Mouse (Mus musculus) macrophage (primary cell): ENCODE data around the gene Grasp. TPM values are rescaled to one million over a fixed set of nuclear protein-coding genes. Genes with fewer than 3 reads are reported as not detected.

Experiments
- H3K27ac ChIP-seq: fragments of 350-480 bp; formaldehyde crosslinking; 2 replicates; pipeline ENCODE4 v1.9.0; 2021
- H3K36me3 ChIP-seq: fragments of 350-480 bp; formaldehyde crosslinking; 2 replicates; pipeline ENCODE4 v1.9.0; 2021; ENCODE audit errors: inconsistent target
- H3K4me3 ChIP-seq: fragments of 350-480 bp; formaldehyde crosslinking; 2 replicates; pipeline ENCODE4 v1.9.0; 2021; ENCODE audit errors: inconsistent target
- H3K79me2 ChIP-seq: fragments of 350-480 bp; formaldehyde crosslinking; 2 replicates; pipeline ENCODE4 v1.9.0; 2021; ENCODE audit errors: inconsistent target
- WGBS: methylation state at CpG from one replicate; pipeline ENCODE4 v1.1.7; 2026; ENCODE audit warnings: inconsistent platforms; ENCODE audit not compliant: missing documents; 5-methylcytosine and 5-hydroxymethylcytosine counted together
- polyA plus RNA-seq: library from polyadenylated mRNA; stranded (reverse); fragments of 250-400 nt; gene quantifications from 3 replicates; pipeline ENCODE4 v1.2.4, GENCODE M21; 2018; ENCODE audit warnings: inconsistent platforms

The Grasp gene
- polyA plus RNA-seq, 1 experiment from 2014 or later = 0.26 TPM

DNA sequence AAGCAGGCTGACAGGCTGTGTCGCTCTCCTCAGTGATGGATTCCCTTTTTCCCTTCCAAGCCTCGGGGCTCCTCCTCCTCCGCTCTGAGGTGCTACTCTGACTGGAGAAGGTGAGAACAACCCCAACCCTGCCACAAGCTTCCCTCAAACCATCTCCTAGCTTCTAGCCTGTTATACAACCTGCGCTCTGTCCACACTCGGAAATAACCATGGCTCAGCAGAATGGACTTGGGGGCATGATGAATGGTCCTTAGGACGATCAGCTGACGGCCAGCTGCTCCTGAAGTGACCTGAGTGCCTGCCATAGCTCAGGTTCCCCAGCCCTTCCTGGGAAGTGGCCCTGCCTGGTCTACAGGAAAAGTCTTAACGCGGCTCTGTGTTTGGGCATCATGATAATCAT is 17.9 kb downstream of the Grasp start:
- H3K4me3 ChIP-seq = no peak overlapping the region
- H3K27ac ChIP-seq = no peak overlapping the region
- 87% methylated on average over 9 of the region's 9 CpGs for WGBS
- no peaks in the 10 kb centered on the region for H3K36me3 ChIP-seq
- no peaks in the 10 kb centered on the region for H3K79me2 ChIP-seq

DNA sequence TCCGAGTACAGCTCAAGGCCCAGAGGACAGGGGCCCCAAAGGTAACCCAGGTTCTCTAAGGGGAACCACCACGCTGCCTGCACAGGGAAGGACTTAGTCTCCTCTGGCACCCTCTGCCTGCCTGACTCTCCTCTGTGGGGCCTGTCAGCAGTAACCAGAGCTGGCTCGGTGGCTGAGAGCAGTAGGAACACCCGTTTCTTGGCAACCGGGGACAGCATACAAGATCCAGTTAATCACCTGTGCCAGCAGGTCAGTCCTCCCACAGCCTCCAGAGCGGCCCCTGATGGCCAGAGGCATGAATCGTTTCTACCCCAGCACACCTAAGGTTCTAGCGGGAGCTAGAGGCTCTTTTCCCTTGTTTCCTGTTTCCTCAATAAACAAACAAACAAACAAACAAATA is 18.7 kb downstream of the Grasp start:
- Histone ChIP-seq H3K4me3 (no peak overlapping the region), H3K79me2 (no peaks in the 10 kb centered on the region), H3K36me3 (no peaks in the 10 kb centered on the region), H3K27ac (no peak overlapping the region)
- WGBS = 53% methylated on average over 8 of the region's 8 CpGs

DNA sequence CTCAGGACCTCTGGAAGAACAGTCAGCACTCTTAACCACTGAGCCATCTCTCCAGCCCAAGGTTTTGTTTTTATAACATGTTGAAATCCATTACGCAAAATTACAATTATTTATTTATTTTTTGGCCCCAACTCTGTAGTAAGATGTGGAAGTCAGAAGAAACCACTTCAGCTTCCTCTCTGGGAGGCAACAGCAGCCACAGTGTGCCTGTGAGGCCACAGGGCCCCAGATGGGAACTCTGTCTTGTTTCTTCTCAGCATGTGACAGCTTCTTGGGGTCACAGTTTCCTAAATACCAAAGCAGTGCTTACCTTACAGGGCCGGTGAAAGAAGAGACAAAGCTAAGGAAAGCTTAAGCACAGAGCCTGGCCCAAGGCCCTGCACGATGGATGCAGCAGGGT is 20.0 kb downstream of the Grasp start:
- WGBS = 0% methylated on average over 3 of the region's 3 CpGs
- H3K27ac ChIP-seq = peak overlapping the region; percentile 50

DNA sequence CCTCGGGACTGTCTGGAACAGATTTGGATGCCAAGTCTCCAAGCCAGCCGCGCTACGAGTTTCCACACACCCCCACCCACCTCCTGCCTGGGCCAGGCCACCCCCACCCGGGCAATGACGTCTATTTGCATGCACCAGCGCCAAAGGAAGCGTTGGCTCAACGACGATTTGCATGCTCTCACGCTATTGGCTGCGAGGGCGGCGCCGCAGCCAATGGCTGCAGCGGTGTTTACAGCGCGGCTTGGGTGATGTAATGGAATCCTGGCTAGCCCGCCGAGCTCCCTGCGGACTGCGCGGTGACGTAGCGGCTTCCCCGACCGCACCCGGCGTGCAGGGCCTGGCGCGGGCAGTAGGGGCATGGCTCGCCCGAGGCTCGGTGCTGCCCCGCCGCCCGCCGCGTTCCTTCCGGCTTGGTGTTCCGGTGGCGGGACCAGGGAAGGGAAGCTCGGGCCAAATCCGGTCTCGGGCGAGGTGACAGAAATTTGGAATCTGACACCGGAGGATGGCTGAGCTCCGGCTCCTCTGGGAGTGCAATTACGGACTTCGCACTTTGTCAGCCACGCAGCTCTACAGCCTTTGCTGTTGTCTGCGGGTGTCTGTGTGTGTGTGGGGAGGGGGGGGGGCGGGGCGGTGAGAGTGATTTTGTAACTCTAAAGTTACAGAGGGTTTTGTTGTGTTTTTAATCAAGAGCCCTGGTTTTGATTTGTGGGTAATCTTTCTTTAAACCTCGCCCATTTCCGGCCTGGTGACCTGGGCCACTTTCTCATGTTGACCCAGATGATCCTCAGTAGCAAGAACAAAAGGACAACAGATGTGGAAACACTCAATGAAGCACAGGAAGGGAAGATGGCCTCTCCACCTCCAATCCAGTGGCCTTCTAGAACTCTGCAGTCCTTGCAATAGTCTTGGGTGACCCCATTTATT is 22.5 kb downstream of the Grasp start:
- H3K36me3 ChIP-seq = no peaks in the 10 kb centered on the region
- H3K4me3 ChIP-seq = peak overlapping the region; percentile 22
- no peaks in the 10 kb centered on the region for H3K79me2 ChIP-seq
- WGBS = under 1% methylated on average over 40 of the region's 56 CpGs
- H3K27ac ChIP-seq = peak overlapping the region; percentile 56

More for the DNA sequence above, 20.0 kb downstream of the Grasp start:
- Histone ChIP-seq H3K4me3 (no peak overlapping the region), H3K36me3 (no peaks in the 10 kb centered on the region), H3K79me2 (no peaks in the 10 kb centered on the region)

DNA sequence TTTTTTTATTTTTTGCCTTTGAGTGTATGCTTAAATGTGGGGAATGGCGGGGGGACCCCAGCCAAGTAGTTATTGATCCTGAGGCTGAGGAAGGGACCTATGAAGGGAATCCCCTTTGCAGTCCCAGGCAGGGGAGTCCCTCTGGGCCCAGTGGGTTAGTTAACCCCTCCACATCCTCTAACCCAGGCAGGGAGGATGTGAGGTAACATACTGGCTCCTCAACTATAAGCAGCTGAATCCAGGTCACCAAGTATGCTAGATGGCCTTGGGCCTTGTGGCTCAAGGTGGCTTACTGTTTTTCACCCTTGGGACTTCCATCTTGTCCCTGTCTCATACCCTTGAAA is 23.1 kb downstream of the Grasp start:
- no peak overlapping the region for H3K4me3 ChIP-seq
- peak overlapping the region; percentile 56 for H3K27ac ChIP-seq
- no peaks in the 10 kb centered on the region for H3K36me3 ChIP-seq
- WGBS = 90% methylated on average over 1 of the region's 1 CpGs
- H3K79me2 ChIP-seq = no peaks in the 10 kb centered on the region

DNA sequence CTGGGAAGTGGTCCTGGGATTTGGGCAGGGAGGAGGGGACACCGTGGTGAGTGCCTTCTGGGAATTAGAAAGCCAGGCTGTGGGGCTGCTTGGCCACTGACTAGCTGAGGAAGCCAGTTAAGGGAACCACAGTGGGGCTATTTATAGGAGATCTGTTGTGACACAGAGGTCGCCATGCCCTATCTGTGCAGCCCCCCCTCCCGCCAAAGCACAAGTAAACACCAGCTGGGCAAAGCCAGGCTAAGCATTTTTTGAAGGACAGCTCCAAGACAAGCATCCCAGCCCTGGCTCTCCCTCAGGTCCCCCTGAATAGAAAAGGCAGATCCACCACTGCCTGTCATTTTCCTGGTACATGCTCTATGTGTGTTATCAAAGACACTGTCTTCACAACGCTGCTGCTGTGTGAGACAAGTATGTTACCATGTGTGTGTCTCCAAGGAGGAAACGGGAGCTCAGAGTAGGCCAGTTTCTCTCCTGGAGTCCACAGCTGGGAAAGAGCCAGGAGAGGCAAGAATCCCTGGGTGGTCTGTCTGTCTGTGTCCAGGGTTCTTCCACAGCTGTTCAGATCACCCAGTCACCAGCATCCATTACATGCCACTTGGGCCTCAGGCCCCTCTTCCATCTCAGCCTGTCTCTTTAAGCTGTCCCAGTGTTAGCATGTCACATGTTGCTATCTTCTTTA is 24.2 kb downstream of the Grasp start:
- H3K36me3 ChIP-seq = no peaks in the 10 kb centered on the region
- H3K79me2 ChIP-seq = no peaks in the 10 kb centered on the region
- H3K4me3 ChIP-seq = no peak overlapping the region
- H3K27ac ChIP-seq = peak overlapping the region; percentile 19; the same call in 1 of the 2 replicates
- WGBS = 25% methylated on average over 5 of the region's 5 CpGs

DNA sequence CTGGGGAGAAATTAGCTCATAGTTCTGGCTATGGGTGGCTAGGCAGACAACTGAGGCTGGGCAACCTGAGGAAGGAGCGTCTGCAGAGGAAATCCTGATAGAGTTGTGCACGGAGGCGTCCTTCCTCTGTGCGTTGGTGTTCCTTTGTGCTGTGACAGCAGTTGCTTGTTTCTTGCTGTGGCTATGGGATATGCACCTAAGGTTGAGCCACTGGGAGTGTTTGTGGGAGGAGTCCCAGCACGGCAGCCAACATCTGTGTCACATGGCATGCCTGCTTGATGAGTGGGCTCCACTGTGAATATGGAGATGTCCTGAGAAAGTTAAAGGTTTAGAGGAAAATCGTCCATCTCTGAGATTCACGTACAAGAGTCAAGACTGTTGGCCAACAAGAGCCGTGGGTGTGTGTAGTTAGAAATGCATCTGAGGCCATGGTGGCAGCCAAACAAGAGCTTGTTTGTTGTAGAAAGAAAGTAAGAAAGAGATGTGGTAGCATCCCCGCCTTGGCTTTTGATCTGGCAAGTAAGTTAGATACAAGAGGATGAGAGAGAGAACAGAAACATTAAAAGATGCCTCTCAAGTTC is 26.3 kb downstream of the Grasp start:
- Histone ChIP-seq H3K4me3 (no peak overlapping the region), H3K27ac (no peak overlapping the region), H3K36me3 (no peaks in the 10 kb centered on the region), H3K79me2 (no peaks in the 10 kb centered on the region)
- 74% methylated on average over 9 of the region's 9 CpGs for WGBS

DNA sequence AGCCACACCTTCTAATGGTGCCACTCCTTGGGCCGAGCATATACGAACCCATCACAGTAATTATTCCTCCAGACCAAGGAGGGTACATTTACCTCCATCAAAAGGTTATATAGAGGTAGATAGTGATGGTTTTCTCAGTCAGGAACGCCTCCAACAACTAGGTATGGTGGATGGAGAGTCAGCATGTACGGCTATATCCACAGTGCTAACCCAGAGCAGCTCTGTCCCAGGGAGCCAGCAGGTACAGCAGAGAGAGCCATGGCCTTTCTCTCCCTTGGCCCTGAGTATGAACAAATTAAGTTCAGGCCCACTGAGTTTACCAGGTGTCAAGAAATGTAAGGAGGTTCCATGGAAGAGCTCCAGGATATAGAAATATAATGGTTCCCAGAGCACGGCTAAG is 27.9 kb downstream of the Grasp start:
- H3K4me3 ChIP-seq = no peak overlapping the region
- no peaks in the 10 kb centered on the region for H3K36me3 ChIP-seq
- peak overlapping the region; percentile 10; the same call in 1 of the 2 replicates for H3K27ac ChIP-seq
- 99% methylated on average over 5 of the region's 5 CpGs for WGBS
- no peaks in the 10 kb centered on the region for H3K79me2 ChIP-seq

DNA sequence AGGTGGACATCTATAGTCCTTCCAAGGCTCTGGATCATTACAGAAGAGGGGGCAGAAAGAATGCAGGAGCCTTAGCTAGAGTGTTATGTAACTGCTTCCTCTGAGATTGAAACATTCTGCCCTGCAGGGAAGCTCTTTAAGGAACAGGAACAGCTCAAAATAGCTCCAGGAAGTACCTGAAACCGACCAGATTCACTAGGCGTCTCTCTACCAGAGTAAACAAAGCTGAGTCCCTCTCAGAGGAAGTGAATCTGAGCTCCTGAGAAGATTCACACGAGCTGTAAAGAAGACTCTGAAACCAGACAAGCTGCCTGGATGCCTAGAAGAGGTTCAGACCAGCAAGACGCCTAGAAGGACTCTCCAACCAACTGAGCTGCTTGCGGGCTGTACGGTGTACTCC is 28.6 kb downstream of the Grasp start:
- H3K27ac ChIP-seq = peak overlapping the region; percentile 10; the same call in 1 of the 2 replicates
- H3K4me3 ChIP-seq = no peak overlapping the region
- no peaks in the 10 kb centered on the region for H3K79me2 ChIP-seq
- H3K36me3 ChIP-seq = no peaks in the 10 kb centered on the region
- 52% methylated on average over 6 of the region's 6 CpGs for WGBS

DNA sequence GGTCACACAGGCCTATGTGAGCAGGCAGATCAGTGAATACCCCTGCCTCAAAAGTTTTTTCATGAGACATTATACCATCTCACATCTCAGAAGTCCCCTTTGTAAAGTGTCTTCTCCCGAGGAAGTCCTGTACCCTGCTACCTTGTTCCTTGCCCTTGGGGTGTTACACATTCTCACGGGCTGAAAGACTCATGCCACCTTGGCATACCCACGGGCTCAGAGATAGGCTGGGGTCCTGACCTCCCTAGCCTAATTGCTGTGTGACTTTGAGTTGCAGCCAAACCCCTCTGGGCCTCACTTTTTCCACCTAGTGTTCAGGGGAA is 29.5 kb downstream of the Grasp start:
- no peaks in the 10 kb centered on the region for H3K36me3 ChIP-seq
- H3K27ac ChIP-seq = no peak overlapping the region
- peak overlapping the region; percentile 11; the same call in 1 of the 2 replicates for H3K4me3 ChIP-seq
- no peaks in the 10 kb centered on the region for H3K79me2 ChIP-seq
- 54% methylated on average over 3 of the region's 3 CpGs for WGBS

DNA sequence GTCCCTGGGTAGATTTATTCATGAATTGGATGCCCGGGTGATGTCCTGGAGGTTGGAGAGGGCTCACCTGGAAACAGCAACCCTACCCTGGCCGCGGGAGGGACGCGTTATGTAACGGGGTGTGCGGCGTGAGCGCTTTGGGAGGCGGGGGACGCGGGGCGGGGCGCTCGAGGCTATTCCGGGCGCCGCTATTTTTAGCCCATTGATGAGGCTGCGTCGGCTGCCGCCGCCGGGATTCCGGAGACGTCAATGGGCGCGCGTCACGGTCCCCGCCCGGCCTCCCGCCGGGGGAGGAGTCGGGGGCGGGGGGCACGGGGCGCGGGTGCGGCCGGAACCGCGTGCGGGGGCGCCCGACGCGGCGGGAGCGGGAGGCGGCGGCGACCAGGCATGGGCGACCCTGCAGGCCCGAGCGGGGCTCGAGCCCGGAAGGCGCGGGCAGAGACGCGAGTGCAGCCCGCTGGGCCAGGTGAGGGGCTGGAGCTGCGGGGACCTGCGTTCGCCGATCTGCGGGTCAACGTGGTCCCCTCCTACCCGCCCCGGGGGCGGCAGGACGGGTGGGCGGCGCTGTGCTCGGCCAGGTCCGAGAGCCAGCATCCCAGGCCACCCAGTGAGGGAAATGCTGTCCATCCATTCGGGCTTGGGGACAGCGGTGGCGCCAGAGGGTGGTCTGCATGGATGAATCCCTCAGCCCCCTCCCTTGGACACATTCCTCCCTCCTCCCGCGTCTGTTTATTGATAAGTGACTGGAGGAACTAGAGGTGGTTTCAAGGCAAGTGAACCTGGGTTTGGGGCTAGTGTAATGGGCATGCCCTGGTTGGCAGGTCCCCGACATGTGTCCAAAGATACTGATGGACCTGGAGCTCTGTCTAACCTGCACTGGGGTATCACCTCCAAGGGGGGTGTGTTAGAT is 30.2 kb downstream of the Grasp start, which contains the start of gene Nr4a1:
Gene Nr4a1, plus strand, starts transcription at position 384 of the 910 bp plus-strand sequence.
- Histone ChIP-seq H3K79me2 (no peaks in the 10 kb centered on the region), H3K27ac (no peak within 1 kb of the TSS), H3K36me3 (no peaks in the 10 kb centered on the region), H3K4me3 (peak within 1 kb of the TSS; percentile 11; the same call in 1 of the 2 replicates)
- 9% methylated on average over 71 of the region's 82 CpGs for WGBS

DNA sequence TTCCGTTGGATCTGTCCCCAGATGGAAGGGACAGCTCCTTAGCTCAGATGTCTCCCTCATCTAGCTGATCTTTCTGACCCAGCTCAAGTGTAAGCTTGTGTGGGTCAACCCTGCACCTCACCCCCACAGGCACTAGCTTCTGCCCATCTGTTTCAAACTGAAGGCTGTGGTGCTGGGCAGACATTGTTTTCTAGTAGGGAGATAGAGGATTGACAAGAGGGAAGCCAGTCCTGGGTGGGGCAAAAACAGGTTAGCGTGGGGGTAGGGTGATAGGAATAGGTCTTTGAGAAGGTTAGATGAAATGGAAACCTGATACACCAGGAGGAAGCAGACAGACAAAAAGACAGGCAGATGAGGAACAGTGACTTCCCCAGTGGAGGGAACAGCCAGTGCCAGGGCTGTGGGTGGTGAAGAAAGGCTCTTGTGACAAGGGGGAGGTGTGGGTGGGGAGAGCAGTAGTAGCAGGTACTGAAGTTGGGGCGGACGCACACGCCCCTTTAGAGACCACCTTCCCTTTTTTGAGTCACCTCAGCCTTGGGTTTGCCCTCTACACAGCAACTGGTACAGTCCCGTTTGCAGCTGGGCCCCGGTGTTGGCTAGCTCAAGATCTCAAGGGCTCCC is 32.0 kb downstream of the Grasp start:
- WGBS = 46% methylated on average over 7 of the region's 7 CpGs
- Histone ChIP-seq H3K27ac (no peak overlapping the region), H3K4me3 (no peak overlapping the region), H3K36me3 (no peaks in the 10 kb centered on the region), H3K79me2 (no peaks in the 10 kb centered on the region)

DNA sequence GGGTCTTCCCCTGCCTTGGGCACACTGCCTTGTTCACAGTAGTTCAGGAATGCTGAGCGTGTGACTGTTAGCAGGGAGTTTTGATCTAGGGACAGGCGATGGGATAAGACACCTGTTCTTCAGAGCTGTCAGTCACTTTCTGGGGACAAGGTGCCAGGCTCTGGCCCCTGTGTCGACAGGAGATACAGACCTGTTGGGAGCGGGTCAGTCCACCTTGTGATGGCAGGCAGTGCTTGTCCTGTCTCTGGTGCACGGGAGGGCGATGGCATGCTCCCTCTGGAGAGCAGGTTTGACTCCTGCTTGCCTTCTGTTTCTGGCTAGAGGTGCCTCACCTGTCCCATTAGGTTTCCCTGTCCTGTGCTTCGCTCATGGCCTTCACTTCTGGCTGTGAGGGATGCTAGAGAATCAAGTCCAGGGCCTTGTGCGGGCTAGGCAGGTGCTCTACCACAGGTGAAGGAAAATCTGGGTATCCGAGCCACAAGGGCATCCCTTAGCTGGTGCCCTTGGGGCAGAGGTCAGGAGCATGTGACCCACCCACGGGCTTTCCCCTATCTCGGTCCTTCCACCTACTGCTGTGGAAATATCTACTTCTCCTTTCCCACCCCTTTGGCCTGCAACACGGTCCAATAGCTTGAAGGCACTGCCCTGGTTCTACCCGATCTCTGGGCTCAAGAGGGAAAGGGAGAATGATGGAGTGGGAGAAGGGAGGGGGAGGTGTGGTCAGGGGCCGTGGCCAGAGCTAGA is 32.6 kb downstream of the Grasp start:
- H3K36me3 ChIP-seq = no peaks in the 10 kb centered on the region
- H3K27ac ChIP-seq = no peak overlapping the region
- H3K4me3 ChIP-seq = no peak overlapping the region
- H3K79me2 ChIP-seq = no peaks in the 10 kb centered on the region
- 71% methylated on average over 13 of the region's 14 CpGs for WGBS
